Mouse (Mus musculus): ENCODE data around the gene Zmpste24. TPM values are rescaled to one million over a fixed set of nuclear protein-coding genes. Genes with fewer than 3 reads are reported as not detected.

Zmpste24 gene
- total RNA-seq, 2 experiments from 2014 or later: 22.7 to 24.8 TPM

GRCm38 (mm10) chr4:121039331-121040115, 58.5 kb downstream of the Zmpste24 start, which contains the start of gene Col9a2:
Gene Col9a2 (plus strand): TSS chr4:121039385.
- DNase-seq (ENCODE audit: extremely low spot score in 1 of 2, low spot score in 1 of 2): no peak

DNA sequence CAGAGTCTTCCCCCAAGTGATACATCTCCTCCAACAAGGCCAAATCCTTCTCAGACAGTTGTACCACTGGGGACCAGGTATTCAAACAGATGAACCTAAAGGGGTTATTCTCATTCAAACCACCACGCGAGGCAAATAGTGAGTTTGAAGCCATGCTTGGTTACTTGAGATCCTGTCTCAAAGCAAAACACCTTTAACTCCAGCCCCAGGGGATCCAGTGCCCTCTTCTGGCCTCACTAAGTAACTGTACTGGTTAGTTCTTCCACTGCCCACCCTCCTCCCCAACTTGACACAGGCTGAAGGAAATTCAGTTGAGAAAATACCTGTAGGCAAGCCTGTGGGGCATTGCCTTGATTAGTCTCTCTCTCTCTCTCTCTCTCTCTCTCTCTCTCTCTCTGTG, 65.0 kb downstream of the Zmpste24 start:
- DNase-seq (ENCODE audit: extremely low spot score in 1 of 2, low spot score in 1 of 2): no peak

GRCm38 (mm10) chr4:121031440-121031839, 66.6 kb downstream of the Zmpste24 start:
- DNase-seq (ENCODE audit: extremely low spot score in 1 of 2, low spot score in 1 of 2): no peak

DNA sequence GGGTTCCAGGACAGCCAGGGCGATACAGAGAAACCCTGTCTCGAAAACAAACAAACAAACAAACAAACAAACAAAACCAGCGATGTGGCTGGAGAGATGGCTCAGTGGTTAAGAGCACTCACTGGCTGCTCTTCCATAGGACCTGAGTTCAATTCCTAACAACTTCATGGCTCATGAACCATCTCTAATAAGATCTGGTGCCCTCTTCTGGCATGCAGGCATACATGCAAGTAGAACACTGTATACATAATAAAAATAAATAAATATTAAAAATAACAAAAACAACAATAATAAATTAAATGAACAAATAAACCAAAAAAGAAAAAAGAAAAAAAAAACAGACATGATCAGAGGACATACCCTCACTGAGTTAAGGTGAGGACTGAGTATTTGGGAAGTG, 68.4 kb downstream of the Zmpste24 start:
- DNase-seq (ENCODE audit: extremely low spot score in 1 of 2, low spot score in 1 of 2): no peak

DNA sequence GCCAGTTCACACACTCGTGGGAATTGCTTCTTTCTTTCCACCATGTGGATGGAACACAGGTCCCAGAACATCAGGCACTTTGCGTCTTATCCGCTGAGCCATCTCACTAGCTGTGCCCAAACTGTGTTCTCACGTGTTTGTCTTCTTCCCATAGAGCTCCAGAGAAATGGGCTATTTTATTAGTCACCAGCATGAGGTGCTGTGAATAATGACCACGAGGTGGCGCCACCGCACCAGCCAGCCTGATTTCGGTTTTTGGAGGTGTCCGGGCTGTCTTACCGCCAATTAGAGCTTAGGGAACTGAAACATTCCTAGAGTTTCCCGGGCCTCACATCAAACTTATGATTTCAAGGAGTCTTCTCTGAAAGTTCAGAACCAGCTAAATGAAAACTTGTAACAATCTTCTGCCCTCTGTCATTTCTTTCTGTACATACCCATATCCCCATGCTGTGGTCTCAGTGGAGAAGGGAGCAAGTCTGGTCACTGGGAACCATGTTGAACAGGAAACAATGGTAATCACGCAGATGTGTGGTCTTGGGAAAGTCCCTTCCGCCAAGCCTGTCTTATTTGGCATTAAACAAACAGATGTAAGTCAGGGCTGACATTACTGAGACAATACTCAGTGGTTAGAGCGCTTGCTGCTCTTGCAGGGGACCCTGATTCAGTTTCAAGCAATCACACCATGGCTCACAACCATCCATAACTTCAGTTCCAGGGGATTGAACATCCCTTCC, 69.2 kb downstream of the Zmpste24 start:
- peak in 1 of 2 experiments; percentile 74 for DNase-seq (ENCODE audit: extremely low spot score in 1 of 2, low spot score in 1 of 2)

DNA sequence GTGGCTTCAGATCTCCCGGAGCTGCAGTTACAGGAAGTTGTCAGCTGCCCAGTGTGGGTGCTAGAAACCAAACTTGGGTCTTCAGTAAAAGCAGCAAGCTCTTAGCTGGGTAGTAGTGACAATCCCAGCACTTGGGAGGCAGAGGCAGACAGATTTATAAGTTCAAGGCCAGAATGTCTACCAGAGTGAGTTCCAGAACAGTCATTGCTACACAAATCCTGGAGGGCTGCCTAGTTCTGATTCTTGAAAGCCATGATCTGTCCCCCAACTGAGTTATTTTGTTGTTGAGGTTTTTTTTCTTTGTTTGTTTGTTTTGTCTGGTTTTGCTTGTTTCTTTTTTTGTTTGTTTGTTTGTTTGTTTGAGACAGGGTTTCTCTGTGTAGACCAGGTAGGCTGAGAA, 69.9 kb downstream of the Zmpste24 start:
- no peak for DNase-seq (ENCODE audit: extremely low spot score in 1 of 2, low spot score in 1 of 2)

GRCm38 (mm10) chr4:121025681-121026080, 72.4 kb downstream of the Zmpste24 start:
- DNase-seq (ENCODE audit: extremely low spot score in 1 of 2, low spot score in 1 of 2): no peak

GRCm38 (mm10) chr4:121023941-121024340, 74.1 kb downstream of the Zmpste24 start:
- no peak for DNase-seq (ENCODE audit: extremely low spot score in 1 of 2, low spot score in 1 of 2)

GRCm38 (mm10) chr4:121023464-121023863, 74.6 kb downstream of the Zmpste24 start:
- no peak for DNase-seq (ENCODE audit: extremely low spot score in 1 of 2, low spot score in 1 of 2)

GRCm38 (mm10) chr4:121021911-121022310, 76.1 kb downstream of the Zmpste24 start:
- no peak for DNase-seq (ENCODE audit: extremely low spot score in 1 of 2, low spot score in 1 of 2)

GRCm38 (mm10) chr4:121020040-121020790, 77.8 kb downstream of the Zmpste24 start:
- DNase-seq (ENCODE audit: extremely low spot score in 1 of 2, low spot score in 1 of 2): no peak

DNA sequence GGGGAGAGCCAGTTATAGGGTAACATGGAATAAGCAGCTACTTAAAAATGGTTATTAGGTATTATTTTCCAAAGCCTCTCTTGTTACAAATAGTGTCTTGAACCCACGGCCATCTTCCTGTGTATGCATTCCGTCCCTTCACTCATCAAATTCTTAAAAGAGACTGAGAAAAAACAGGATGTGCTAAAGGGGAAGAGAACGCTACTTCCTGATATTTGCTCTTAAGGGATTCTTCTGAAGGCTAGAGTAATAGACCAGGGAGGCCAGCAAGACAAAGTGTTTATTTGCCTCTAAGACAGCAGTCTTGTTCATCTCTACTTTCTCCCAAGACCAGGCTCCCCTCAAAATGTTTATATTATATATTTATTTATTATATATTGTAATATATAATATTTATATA, 79.8 kb downstream of the Zmpste24 start:
- DNase-seq (ENCODE audit: extremely low spot score in 1 of 2, low spot score in 1 of 2): no peak

GRCm38 (mm10) chr4:121016928-121017657, 80.9 kb downstream of the Zmpste24 start, which contains the start of gene Smap2:
Gene Smap2 (minus strand): TSS chr4:121017247.
- peak; percentile 97 to 98 for DNase-seq (ENCODE audit: extremely low spot score in 1 of 2, low spot score in 1 of 2)

GRCm38 (mm10) chr4:121016021-121016898, 81.8 kb downstream of the Zmpste24 start:
- DNase-seq (ENCODE audit: extremely low spot score in 1 of 2, low spot score in 1 of 2): peak; percentile 29 to 51

DNA sequence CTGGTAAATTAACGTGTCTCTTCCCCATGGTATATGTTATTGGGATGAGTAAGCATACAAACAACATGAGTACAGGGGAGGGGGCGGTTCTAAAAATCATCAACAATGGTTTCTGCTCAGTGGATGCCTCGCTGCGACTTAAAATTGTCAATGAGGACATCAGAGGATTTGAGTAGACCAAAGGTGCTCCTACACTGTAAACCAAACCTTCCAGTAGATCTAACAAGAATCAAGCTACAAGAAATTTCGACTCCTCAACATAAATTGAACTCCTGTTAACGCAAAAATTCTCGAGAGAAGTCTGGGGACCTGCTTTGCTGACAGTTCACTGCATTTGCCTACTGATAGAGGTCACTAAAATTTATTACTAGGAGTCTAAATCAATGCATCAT, 82.8 kb downstream of the Zmpste24 start:
- no peak for DNase-seq (ENCODE audit: extremely low spot score in 1 of 2, low spot score in 1 of 2)

DNA sequence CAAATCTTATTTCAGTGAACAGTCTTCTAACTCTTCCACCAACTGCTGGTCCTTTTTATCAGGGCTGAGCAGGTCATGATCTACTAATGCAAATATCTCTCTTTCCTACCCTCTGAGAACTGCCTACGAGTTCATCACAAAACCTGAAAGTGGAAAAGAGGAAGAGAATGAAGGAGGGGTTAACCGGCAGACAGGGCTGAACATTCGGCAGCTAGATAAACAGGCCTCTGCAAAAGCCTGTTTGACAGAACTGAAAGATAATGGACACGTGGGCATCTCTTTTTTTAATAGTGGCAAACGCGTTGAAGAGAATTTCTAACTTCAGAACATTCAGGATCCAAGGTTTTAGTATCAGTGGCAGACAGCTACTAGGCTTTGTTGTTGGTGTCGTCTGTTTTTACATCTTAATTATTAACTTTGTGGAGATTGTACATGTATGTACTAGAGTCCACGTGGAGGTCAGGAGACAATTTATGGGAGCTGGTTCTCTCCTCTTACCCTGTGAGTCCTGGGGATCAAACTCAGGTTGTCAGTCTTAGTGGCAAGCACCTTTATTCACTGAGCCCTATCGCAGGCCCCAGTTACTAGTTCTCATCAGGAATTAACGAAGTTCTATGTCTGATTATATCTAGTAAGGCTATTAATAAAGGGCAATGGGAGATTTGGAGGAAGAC, 83.3 kb downstream of the Zmpste24 start:
- no peak for DNase-seq (ENCODE audit: extremely low spot score in 1 of 2, low spot score in 1 of 2)

DNA sequence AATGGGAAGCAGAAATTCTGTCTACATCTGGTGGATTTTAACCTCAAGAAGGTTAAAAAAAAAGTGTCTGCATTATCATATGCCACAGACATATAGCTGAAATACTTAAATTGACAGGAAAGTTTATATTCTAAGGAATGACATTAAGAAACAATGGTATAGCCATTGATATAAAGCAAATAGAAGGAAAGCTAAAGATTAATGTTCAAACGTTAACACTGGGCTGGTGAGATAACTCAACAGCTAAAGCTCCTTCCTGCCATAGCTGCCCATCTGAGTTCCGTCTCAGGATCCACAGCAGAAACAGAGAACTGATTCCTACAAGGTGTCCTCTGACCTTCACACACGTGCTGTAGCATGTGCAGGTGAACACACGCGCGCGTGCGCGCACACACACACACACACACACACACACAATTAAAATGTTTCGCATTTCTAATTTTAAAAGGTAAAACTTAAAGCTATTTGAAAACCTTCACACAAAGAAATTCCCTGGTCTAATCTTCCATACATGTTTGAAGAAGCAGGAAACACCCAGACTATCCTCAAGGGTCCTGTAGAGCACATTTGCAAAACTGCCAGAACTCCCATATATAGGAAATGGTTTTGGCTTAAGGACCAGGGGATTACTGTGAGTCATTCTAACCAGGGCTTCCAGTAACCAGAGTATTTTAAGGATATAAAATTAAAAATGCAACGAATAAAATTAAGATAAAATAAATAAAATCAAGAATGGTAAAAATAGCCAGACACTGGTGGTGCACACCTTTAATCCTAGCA, 87.1 kb downstream of the Zmpste24 start:
- no peak for DNase-seq (ENCODE audit: extremely low spot score in 1 of 2, low spot score in 1 of 2)

Data from layer of hippocampus, postnatal 25 days (tissue).